Mouse (Mus musculus) bone marrow, adult 2 months (tissue): ENCODE measurements around the gene Acads.

Experiments
- CTCF ChIP-seq: fragments of 200-500 bp; IDR thresholded peaks from 2 replicates; pipeline ENCODE4 v1.5.1; 2011; ENCODE audit warnings: low read length, control low read depth; ENCODE audit not compliant: control insufficient read depth, insufficient read depth
- POLR2A ChIP-seq: fragments of 200-500 bp; IDR thresholded peaks from 2 replicates; pipeline ENCODE4 v1.6.1; 2011; ENCODE audit warnings: low read depth, mild to moderate bottlenecking, control low read depth, low read length, borderline replicate concordance; ENCODE audit not compliant: control insufficient read depth

GRCm38 (mm10) chr5:115083492-115083891, 35.7 kb downstream of the Acads start:
- TF ChIP-seq POLR2A: no peak
- no peak for TF ChIP-seq CTCF
